In the genomic region with DNA sequence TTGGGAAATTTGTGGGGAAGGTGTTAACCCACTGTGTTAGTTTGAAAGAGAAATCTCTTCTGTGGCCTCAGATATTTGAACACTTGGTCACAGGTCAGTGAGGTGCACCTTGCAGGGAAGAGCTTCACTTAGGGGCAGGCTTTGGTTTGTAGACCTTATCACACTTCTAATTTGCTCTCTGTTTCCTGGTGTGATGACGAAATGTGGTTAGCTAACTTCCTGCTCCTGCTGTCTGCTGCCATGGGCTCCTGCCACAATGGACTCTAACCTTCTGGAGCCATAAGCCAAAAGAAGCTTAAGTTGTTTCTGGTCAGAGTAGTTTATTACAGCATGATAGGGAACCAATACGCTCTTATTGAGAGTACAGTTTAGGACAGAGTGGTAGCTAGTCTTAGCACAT, we compare ENCODE assay signal across 20 mouse cellular contexts.
DNase-seq lines count a peak whose midpoint lies in the region; ATAC-seq and TF ChIP-seq lines count a peak whose summit lies in the region.
"Had no signal": no experiment of that assay in that cellular context is flagged by ENCODE, and none has a peak within 500 bp of the region (broad histone marks: within the 10 kb centered on the region; RNA-seq: fewer than 3 reads in every experiment).

No protein-coding gene starts in this region.

- no peaks in the 10 kb centered on the region for H3K4me1 ChIP-seq in MEL (ENCODE audit: control insufficient read depth in 1 of 2, insufficient read depth in 2 of 2, low read length in 2 of 2)
- H3K4me1 ChIP-seq in intestine, postnatal 0 days (replicated peaks; ENCODE audit: control insufficient read depth, insufficient read depth, low read length), result no peaks in the 10 kb centered on the region
- peaks cover 4% of the 10 kb centered on the region; the same call in 1 of the 2 replicates for H3K4me1 ChIP-seq in stomach, embryonic 16.5 days (ENCODE audit: control insufficient read depth, insufficient read depth, low read length)
- H3K4me1 ChIP-seq in cerebellum, adult 2 months (ENCODE audit: control insufficient read depth, insufficient read depth, low read length), result peaks cover 7% of the 10 kb centered on the region; the same call in 1 of the 2 replicates
- no peaks in the 10 kb centered on the region for H3K4me1 ChIP-seq in thymus, adult 2 months (replicated peaks; ENCODE audit: control insufficient read depth, insufficient read depth, low read length)
- H3K4me1 ChIP-seq: hindbrain, embryonic 10.5 days had no signal

- no peaks in the 10 kb centered on the region for H3K79me2 ChIP-seq in MEL (ENCODE audit: control insufficient read depth, insufficient read depth, low read length, poor library complexity)

- peak; percentile 65 for DNase-seq in 416B (ENCODE audit: low read depth)
- DNase-seq in MEL (ENCODE audit: low read depth, low spot score), result peak; percentile 5
- no peak for DNase-seq in cerebellum, adult 2 months
- DNase-seq in adrenal gland, postnatal 14 days, result no peak
- no peak for DNase-seq in thymus, adult 2 months
- DNase-seq: adrenal gland, postnatal 10 days; B cell, adult 2 months; cerebellum, adult 18-20 months; forebrain, postnatal 0 days; gastrocnemius, postnatal 14 days; heart, adult 2 months had no signal

- no peaks in the 10 kb centered on the region for H3K9me3 ChIP-seq in MEL (replicated peaks; ENCODE audit: insufficient read depth, low read length)
- H3K9me3 ChIP-seq in intestine, postnatal 0 days (ENCODE audit: control insufficient read depth), result no peaks in the 10 kb centered on the region
- no peaks in the 10 kb centered on the region for H3K9me3 ChIP-seq in stomach, embryonic 16.5 days (replicated peaks; ENCODE audit: control insufficient read depth, low read length)
- H3K9me3 ChIP-seq: embryonic facial prominence, embryonic 12.5 days; forebrain, embryonic 12.5 days; G1E; heart, embryonic 12.5 days; hindbrain, embryonic 10.5 days had no signal

- no peak for TF ChIP-seq EP300 in MEL (IDR thresholded peaks at IDR 0.05; ENCODE audit: low read depth in 1 of 2, low read length in 2 of 2)

- no peak for TF ChIP-seq POLR2A in MEL (IDR thresholded peaks at IDR 0.05; ENCODE audit: control insufficient read depth in 1 of 2, insufficient read depth in 1 of 2, low read depth in 1 of 2, low read length in 2 of 2, poor library complexity in 1 of 2)
- no peak for TF ChIP-seq POLR2A in cerebellum, adult 2 months (IDR thresholded peaks at IDR 0.05; ENCODE audit: borderline replicate concordance, insufficient read depth, low read length)
- no peak for TF ChIP-seq POLR2A in thymus, adult 2 months (IDR thresholded peaks at IDR 0.05; ENCODE audit: control insufficient read depth, extremely low read depth, insufficient read depth, low read length, poor library complexity)

- no peaks in the 10 kb centered on the region for H3K27me3 ChIP-seq in MEL (ENCODE audit: control insufficient read depth in 1 of 2, insufficient read depth in 2 of 2, low read length in 2 of 2)
- H3K27me3 ChIP-seq in intestine, postnatal 0 days (replicated peaks; ENCODE audit: control insufficient read depth, insufficient read depth, low read length), result no peaks in the 10 kb centered on the region
- H3K27me3 ChIP-seq in stomach, embryonic 16.5 days (ENCODE audit: control insufficient read depth, insufficient read depth, low read length), result no peaks in the 10 kb centered on the region
- H3K27me3 ChIP-seq in cerebellum, adult 2 months (ENCODE audit: control insufficient read depth, insufficient read depth, low read length), result no peaks in the 10 kb centered on the region
- no peaks in the 10 kb centered on the region for H3K27me3 ChIP-seq in thymus, adult 2 months (ENCODE audit: control insufficient read depth, insufficient read depth, low read length)
- H3K27me3 ChIP-seq: embryonic facial prominence, embryonic 12.5 days; forebrain, embryonic 12.5 days; heart, embryonic 12.5 days had no signal

- H3K27ac ChIP-seq in MEL (ENCODE audit: control insufficient read depth, low read depth, low read length), result no peak overlapping the region
- H3K27ac ChIP-seq in intestine, postnatal 0 days (ENCODE audit: low read depth, low read length), result peak overlapping the region; percentile 60; the same call in 1 of the 2 replicates
- no peak overlapping the region for H3K27ac ChIP-seq in stomach, embryonic 16.5 days (ENCODE audit: low read length)
- H3K27ac ChIP-seq in cerebellum, adult 2 months (ENCODE audit: insufficient read depth, low read length), result no peak overlapping the region
- no peak overlapping the region for H3K27ac ChIP-seq in thymus, adult 2 months (ENCODE audit: control insufficient read depth, insufficient read depth, low read length)
- H3K27ac ChIP-seq: embryonic facial prominence, embryonic 12.5 days; forebrain, embryonic 12.5 days; heart, adult 2 months; hindbrain, embryonic 10.5 days; hindbrain, embryonic 14.5 days had no signal

- TF ChIP-seq RAD21 in MEL (IDR thresholded peaks at IDR 0.05; ENCODE audit: low read depth, low read length), result no peak

- H3K36me3 ChIP-seq in MEL (ENCODE audit: control insufficient read depth in 1 of 2, insufficient read depth in 2 of 2, low read length in 2 of 2), result no peaks in the 10 kb centered on the region
- no peaks in the 10 kb centered on the region for H3K36me3 ChIP-seq in intestine, postnatal 0 days (ENCODE audit: control insufficient read depth, insufficient read depth)
- no peaks in the 10 kb centered on the region for H3K36me3 ChIP-seq in stomach, embryonic 16.5 days (ENCODE audit: control insufficient read depth, insufficient read depth, low read length)
- H3K36me3 ChIP-seq in thymus, adult 2 months (ENCODE audit: control insufficient read depth, insufficient read depth, low read length), result no peaks in the 10 kb centered on the region
- H3K36me3 ChIP-seq: embryonic facial prominence, embryonic 12.5 days; forebrain, embryonic 12.5 days; G1E; heart, embryonic 12.5 days; hindbrain, embryonic 10.5 days had no signal

- H3K9ac ChIP-seq in MEL (ENCODE audit: control insufficient read depth, low read depth, low read length, poor library complexity, severe bottlenecking), result no peak overlapping the region
- H3K9ac ChIP-seq in intestine, postnatal 0 days (ENCODE audit: low read depth, low read length), result no peak overlapping the region
- H3K9ac ChIP-seq in stomach, embryonic 16.5 days (ENCODE audit: low read length), result no peak overlapping the region
- H3K9ac ChIP-seq: embryonic facial prominence, embryonic 12.5 days; forebrain, embryonic 12.5 days; forebrain, postnatal 0 days; heart, embryonic 12.5 days; hindbrain, embryonic 14.5 days had no signal

- no peak for TF ChIP-seq CTCF in MEL (IDR thresholded peaks at IDR 0.05 in 2 of 3, conservative IDR thresholded peaks at IDR 0.05 in 1 of 3; ENCODE audit: control insufficient read depth in 1 of 3, insufficient read depth in 1 of 3, low read depth in 2 of 3, low read length in 3 of 3, poor library complexity in 1 of 3, severe bottlenecking in 1 of 3)
- TF ChIP-seq CTCF in intestine, postnatal 0 days (IDR thresholded peaks at IDR 0.05; ENCODE audit: low read depth), result no peak
- no peak for TF ChIP-seq CTCF in cerebellum, adult 2 months (IDR thresholded peaks at IDR 0.05; ENCODE audit: borderline replicate concordance, insufficient read depth, low read depth, low read length)
- no peak for TF ChIP-seq CTCF in thymus, adult 2 months (IDR thresholded peaks at IDR 0.05; ENCODE audit: borderline replicate concordance, control insufficient read depth, extremely low read depth, insufficient read depth, low read length, poor library complexity)

- H3K4me2 ChIP-seq in intestine, postnatal 0 days (replicated peaks; ENCODE audit: low read depth), result no peak overlapping the region
- H3K4me2 ChIP-seq in stomach, embryonic 16.5 days (ENCODE audit: low read depth, low read length), result no peak overlapping the region
- H3K4me2 ChIP-seq: embryonic facial prominence, embryonic 12.5 days; forebrain, embryonic 12.5 days; hindbrain, embryonic 14.5 days had no signal

- no peak overlapping the region for H3K4me3 ChIP-seq in MEL (ENCODE audit: control insufficient read depth in 1 of 2, insufficient read depth in 1 of 2, low read depth in 2 of 2, low read length in 2 of 2)
- H3K4me3 ChIP-seq in intestine, postnatal 0 days (ENCODE audit: low read depth, low read length), result no peak overlapping the region
- no peak overlapping the region for H3K4me3 ChIP-seq in stomach, embryonic 16.5 days (replicated peaks; ENCODE audit: low read length)
- no peak overlapping the region for H3K4me3 ChIP-seq in cerebellum, adult 2 months (replicated peaks; ENCODE audit: insufficient read depth, low read depth, low read length)
- no peak overlapping the region for H3K4me3 ChIP-seq in thymus, adult 2 months (ENCODE audit: control insufficient read depth, insufficient read depth, low read length)
- H3K4me3 ChIP-seq: embryonic facial prominence, embryonic 12.5 days; forebrain, embryonic 12.5 days; heart, adult 2 months; heart, embryonic 12.5 days; hindbrain, embryonic 10.5 days had no signal

- 36% methylated on average over 2 of the region's 2 CpGs for WGBS in intestine, postnatal 0 days
- WGBS in stomach, embryonic 16.5 days, result 72% methylated on average over 2 of the region's 2 CpGs
- WGBS in cerebellum, adult 2 months, result 72% methylated on average over 2 of the region's 2 CpGs
- WGBS in thymus, adult 2 months, result 66% methylated on average over 2 of the region's 2 CpGs

- ATAC-seq in intestine, postnatal 0 days, result peak; percentile 93
- peak; percentile 38; the same call in 1 of the 2 replicates for ATAC-seq in stomach, embryonic 16.5 days (ENCODE audit: insufficient read depth, low FRiP score)
- ATAC-seq: CD4-positive, CD25-positive, alpha-beta regulatory T cell, adult 4 months; forebrain, postnatal 0 days had no signal

TF ChIP-seq in MEL, 35 proteins besides CTCF, POLR2A, EP300 and RAD21:
- TF ChIP-seq MAZ (IDR thresholded peaks at IDR 0.05; ENCODE audit: low read depth, low read length), result no peak

Comparison
In these comparisons a context has a peak if more than half of its experiments do, and no peak if none do; other contexts are left out.
1. DNase-seq: peak in 416B (single experiment) and MEL (single experiment); none in cerebellum, adult 2 months (0 of 2), adrenal gland, postnatal 14 days (single experiment) and thymus, adult 2 months (single experiment).